In genomic region chr13:107810060-107810801, GRCm38 (mm10) we compare ENCODE assay signal across 17 mouse cellular contexts.
DNase-seq lines count a peak whose midpoint lies in the region; ATAC-seq and TF ChIP-seq lines count a peak whose summit lies in the region.
"Had no signal": no experiment of that assay in that cellular context is flagged by ENCODE, and none has a peak within 500 bp of the region (broad histone marks: within the 10 kb centered on the region; RNA-seq: fewer than 3 reads in every experiment).

No protein-coding gene starts in this region.

- no peak for TF ChIP-seq EP300 in lung, postnatal 0 days (IDR thresholded peaks at IDR 0.05)

- DNase-seq in heart, embryonic 10.5 days (ENCODE audit: low spot score) = peak; percentile 66
- DNase-seq in lung, postnatal 0 days (ENCODE audit: low spot score) = peak; percentile 57
- no peak for DNase-seq in lung, adult 18-20 months
- no peak for DNase-seq in thymus, postnatal 10 days (ENCODE audit: low spot score in 2 of 2)
- DNase-seq in retina, embryonic 14.5 days (ENCODE audit: low spot score) = no peak
- DNase-seq: adrenal gland, adult 8-10 months; cerebellum, adult 2 months; gastrocnemius, postnatal 25 days; kidney, adult 18-20 months; lung, postnatal 4 days; spleen, adult 18-20 months had no signal

- H3K27me3 ChIP-seq in heart, embryonic 10.5 days (ENCODE audit: insufficient read depth, poor library complexity, severe bottlenecking) = no peaks in the 10 kb centered on the region
- H3K27me3 ChIP-seq in heart, embryonic 11.5 days (ENCODE audit: control insufficient read depth, insufficient read depth, low read length) = no peaks in the 10 kb centered on the region
- H3K27me3 ChIP-seq in lung, postnatal 0 days (replicated peaks; ENCODE audit: insufficient read depth, low read length) = no peaks in the 10 kb centered on the region
- H3K27me3 ChIP-seq: embryonic facial prominence, embryonic 15.5 days; hindbrain, embryonic 15.5 days; midbrain, embryonic 15.5 days had no signal

- no peak overlapping the region for H3K4me3 ChIP-seq in heart, embryonic 10.5 days
- no peak overlapping the region for H3K4me3 ChIP-seq in heart, embryonic 11.5 days (ENCODE audit: low read depth, low read length)
- H3K4me3 ChIP-seq in lung, postnatal 0 days (ENCODE audit: low read depth, low read length) = no peak overlapping the region
- H3K4me3 ChIP-seq: embryonic facial prominence, embryonic 15.5 days; hindbrain, embryonic 15.5 days; midbrain, embryonic 15.5 days had no signal

- peaks cover 12% of the 10 kb centered on the region; the same call in 1 of the 2 replicates for H3K4me1 ChIP-seq in heart, embryonic 10.5 days
- H3K4me1 ChIP-seq in heart, embryonic 11.5 days (ENCODE audit: control insufficient read depth, insufficient read depth, low read length) = peaks cover 6% of the 10 kb centered on the region; the same call in 1 of the 2 replicates
- H3K4me1 ChIP-seq in lung, postnatal 0 days (ENCODE audit: insufficient read depth, low read depth, low read length) = peaks cover 2% of the 10 kb centered on the region; the same call in 1 of the 2 replicates

- WGBS in heart, embryonic 10.5 days = 79% methylated on average over 9 of the region's 9 CpGs
- WGBS in heart, embryonic 11.5 days (ENCODE audit: insufficient replicate concordance) = 65% methylated on average over 9 of the region's 9 CpGs
- WGBS in lung, postnatal 0 days = 59% methylated on average over 9 of the region's 9 CpGs

- H3K36me3 ChIP-seq in heart, embryonic 10.5 days = no peaks in the 10 kb centered on the region
- H3K36me3 ChIP-seq in heart, embryonic 11.5 days (ENCODE audit: control insufficient read depth, insufficient read depth, low read length) = no peaks in the 10 kb centered on the region
- no peaks in the 10 kb centered on the region for H3K36me3 ChIP-seq in lung, postnatal 0 days (ENCODE audit: insufficient read depth, low read length)
- H3K36me3 ChIP-seq: embryonic facial prominence, embryonic 15.5 days; hindbrain, embryonic 15.5 days; midbrain, embryonic 15.5 days had no signal

- no peaks in the 10 kb centered on the region for H3K9me3 ChIP-seq in heart, embryonic 10.5 days
- no peaks in the 10 kb centered on the region for H3K9me3 ChIP-seq in heart, embryonic 11.5 days (replicated peaks; ENCODE audit: control insufficient read depth, low read length)
- H3K9me3 ChIP-seq in lung, postnatal 0 days (ENCODE audit: low read length) = no peaks in the 10 kb centered on the region
- H3K9me3 ChIP-seq: embryonic facial prominence, embryonic 15.5 days; hindbrain, embryonic 15.5 days; midbrain, embryonic 15.5 days had no signal

- H3K27ac ChIP-seq in heart, embryonic 10.5 days = no peak overlapping the region
- H3K27ac ChIP-seq in heart, embryonic 11.5 days (ENCODE audit: low read depth, low read length) = no peak overlapping the region
- no peak overlapping the region for H3K27ac ChIP-seq in lung, postnatal 0 days (ENCODE audit: low read length)
- H3K27ac ChIP-seq: embryonic facial prominence, embryonic 15.5 days; hindbrain, embryonic 15.5 days; midbrain, embryonic 15.5 days had no signal

- H3K4me2 ChIP-seq in heart, embryonic 11.5 days = no peak overlapping the region
- no peak overlapping the region for H3K4me2 ChIP-seq in lung, postnatal 0 days (replicated peaks; ENCODE audit: low read depth, low read length)
- H3K4me2 ChIP-seq: embryonic facial prominence, embryonic 15.5 days; hindbrain, embryonic 15.5 days; midbrain, embryonic 15.5 days had no signal

- no peak overlapping the region for H3K9ac ChIP-seq in heart, embryonic 11.5 days (ENCODE audit: low read depth, low read length)
- H3K9ac ChIP-seq in lung, postnatal 0 days (replicated peaks; ENCODE audit: low read depth) = no peak overlapping the region
- H3K9ac ChIP-seq: embryonic facial prominence, embryonic 15.5 days; hindbrain, embryonic 15.5 days; midbrain, embryonic 15.5 days had no signal

- ATAC-seq in heart, embryonic 11.5 days (replicated peaks; ENCODE audit: insufficient number of reproducible peaks, low FRiP score, low TSS enrichment) = no peak
- no peak for ATAC-seq in lung, postnatal 0 days
- ATAC-seq in common myeloid progenitor, adult 5-6 weeks (replicated peaks; ENCODE audit: low read depth, poor library complexity, severe bottlenecking) = peak; percentile 97
- peak; percentile 41; the same call in 1 of the 2 replicates for ATAC-seq in neutrophil, adult 5-6 weeks (ENCODE audit: extremely low read depth, insufficient number of reproducible peaks, low FRiP score, poor library complexity, severe bottlenecking)
- ATAC-seq: midbrain, embryonic 15.5 days had no signal

- TF ChIP-seq CTCF in lung, postnatal 0 days (IDR thresholded peaks at IDR 0.05) = no peak

Comparison
In these comparisons a context has a peak if more than half of its experiments do, and no peak if none do; other contexts are left out.
1. DNase-seq: peak in heart, embryonic 10.5 days (single experiment) and lung, postnatal 0 days (single experiment); none in lung, adult 18-20 months (0 of 2), thymus, postnatal 10 days (0 of 2) and retina, embryonic 14.5 days (single experiment).
2. ATAC-seq: peak in common myeloid progenitor, adult 5-6 weeks (single experiment) and neutrophil, adult 5-6 weeks (single experiment); none in heart, embryonic 11.5 days (single experiment) and lung, postnatal 0 days (single experiment).